Mouse (Mus musculus): ENCODE results near the gene Naxe.
A peak's percentile ranks its signal among the peaks of the same experiment; 100 is the strongest.

GRCm38 (mm10) chr3:88027434-88028186, 30.7 kb downstream of the Naxe start, which contains the start of gene Hapln2:
- TF ChIP-seq EP300 (optimal IDR thresholded peaks at IDR 0.05) (no peak), CTCF (IDR thresholded peaks at IDR 0.05; ENCODE audit: low read depth) (peak; percentile 70)

Measured in stomach, postnatal 0 days (tissue).